16 mouse cellular contexts compared by ENCODE assay signal in genomic region chr4:147423140-147423539, GRCm38 (mm10).
DNase-seq lines count a peak whose midpoint lies in the region; ATAC-seq and TF ChIP-seq lines count a peak whose summit lies in the region.
"Had no signal": no experiment of that assay in that cellular context is flagged by ENCODE, and none has a peak within 500 bp of the region (broad histone marks: within the 10 kb centered on the region; RNA-seq: fewer than 3 reads in every experiment).

No protein-coding gene starts in this region.

- DNase-seq in forebrain, embryonic 11.5 days (ENCODE audit: low spot score): peak; percentile 60
- no peak for DNase-seq in forebrain, embryonic 14.5 days (ENCODE audit: low spot score)
- DNase-seq in kidney, postnatal 0 days (ENCODE audit: low spot score): no peak
- DNase-seq in kidney, adult 11 months: no peak
- no peak for DNase-seq in spleen, postnatal 10 days (ENCODE audit: low spot score in 2 of 2)
- no peak for DNase-seq in left cerebral cortex, adult 18-20 months (ENCODE audit: low spot score in 2 of 2)
- DNase-seq: cerebellum, postnatal 36 days; gastrocnemius, postnatal 25 days; heart, postnatal 36 days; kidney, postnatal 36 days; lung, adult 2 months; thymus, postnatal 25 days had no signal

- peak; percentile 2; the same call in 1 of the 2 replicates for ATAC-seq in forebrain, embryonic 11.5 days (replicated peaks; ENCODE audit: low FRiP score)
- ATAC-seq in forebrain, embryonic 14.5 days: no peak
- ATAC-seq in kidney, postnatal 0 days (replicated peaks; ENCODE audit: low FRiP score, low read depth): peak; percentile 6; the same call in 1 of the 2 replicates
- 0 out of 2 replicates have a peak, but pooled peaks have one; percentile 19 for ATAC-seq in erythroblast, adult 5-6 weeks (replicated peaks; ENCODE audit: low FRiP score, poor library complexity, severe bottlenecking)
- ATAC-seq in neural tube, embryonic 15.5 days (ENCODE audit: low FRiP score): peak; percentile 7; the same call in 1 of the 2 replicates

- H3K4me1 ChIP-seq in forebrain, embryonic 11.5 days (replicated peaks; ENCODE audit: control insufficient read depth, insufficient read depth, low read length): no peaks in the 10 kb centered on the region
- no peaks in the 10 kb centered on the region for H3K4me1 ChIP-seq in forebrain, embryonic 14.5 days (ENCODE audit: control insufficient read depth, insufficient read depth, low read length)
- H3K4me1 ChIP-seq in kidney, postnatal 0 days (replicated peaks; ENCODE audit: insufficient read depth, low read length): no peaks in the 10 kb centered on the region
- H3K4me1 ChIP-seq in neural tube, embryonic 15.5 days: no peaks in the 10 kb centered on the region

- WGBS in forebrain, embryonic 11.5 days: 52% methylated on average over 3 of the region's 3 CpGs
- WGBS in forebrain, embryonic 14.5 days: 47% methylated on average over 3 of the region's 3 CpGs
- 43% methylated on average over 3 of the region's 3 CpGs for WGBS in kidney, postnatal 0 days
- WGBS in neural tube, embryonic 15.5 days: 50% methylated on average over 3 of the region's 3 CpGs

- no peak overlapping the region for H3K27ac ChIP-seq in forebrain, embryonic 11.5 days (ENCODE audit: low read depth, low read length)
- no peak overlapping the region for H3K27ac ChIP-seq in forebrain, embryonic 14.5 days (ENCODE audit: low read depth, low read length)
- no peak overlapping the region for H3K27ac ChIP-seq in kidney, postnatal 0 days
- no peak overlapping the region for H3K27ac ChIP-seq in neural tube, embryonic 15.5 days (replicated peaks)

- peaks cover 36% of the 10 kb centered on the region; the same call in 1 of the 2 replicates for H3K9me3 ChIP-seq in forebrain, embryonic 11.5 days (ENCODE audit: control insufficient read depth, low read length)
- H3K9me3 ChIP-seq in forebrain, embryonic 14.5 days (replicated peaks; ENCODE audit: control insufficient read depth, low read length): peaks cover 54% of the 10 kb centered on the region
- 0 out of 2 replicates have a peak, but pooled peaks cover 12% of the 10 kb centered on the region for H3K9me3 ChIP-seq in kidney, postnatal 0 days (replicated peaks; ENCODE audit: low read length)
- peaks cover 56% of the 10 kb centered on the region for H3K9me3 ChIP-seq in neural tube, embryonic 15.5 days (replicated peaks)

- no peaks in the 10 kb centered on the region for H3K27me3 ChIP-seq in forebrain, embryonic 11.5 days (ENCODE audit: control insufficient read depth, insufficient read depth, low read length)
- no peaks in the 10 kb centered on the region for H3K27me3 ChIP-seq in forebrain, embryonic 14.5 days (replicated peaks; ENCODE audit: control insufficient read depth, insufficient read depth, low read length)
- no peaks in the 10 kb centered on the region for H3K27me3 ChIP-seq in kidney, postnatal 0 days (ENCODE audit: insufficient read depth, low read length)
- no peaks in the 10 kb centered on the region for H3K27me3 ChIP-seq in neural tube, embryonic 15.5 days (replicated peaks)

- H3K36me3 ChIP-seq in forebrain, embryonic 11.5 days (ENCODE audit: control insufficient read depth, insufficient read depth, low read length): no peaks in the 10 kb centered on the region
- no peaks in the 10 kb centered on the region for H3K36me3 ChIP-seq in forebrain, embryonic 14.5 days (ENCODE audit: control insufficient read depth, insufficient read depth, low read length)
- no peaks in the 10 kb centered on the region for H3K36me3 ChIP-seq in kidney, postnatal 0 days (ENCODE audit: insufficient read depth, low read length)
- no peaks in the 10 kb centered on the region for H3K36me3 ChIP-seq in neural tube, embryonic 15.5 days
- H3K36me3 ChIP-seq: G1E had no signal

- no peak overlapping the region for H3K9ac ChIP-seq in forebrain, embryonic 11.5 days (ENCODE audit: low read length)
- no peak overlapping the region for H3K9ac ChIP-seq in forebrain, embryonic 14.5 days (ENCODE audit: low read length)
- H3K9ac ChIP-seq in kidney, postnatal 0 days (ENCODE audit: low read depth, low read length): no peak overlapping the region
- H3K9ac ChIP-seq in neural tube, embryonic 15.5 days (replicated peaks): no peak overlapping the region

- TF ChIP-seq CTCF in kidney, postnatal 0 days (IDR thresholded peaks at IDR 0.05; ENCODE audit: low read depth): no peak

- H3K4me3 ChIP-seq in forebrain, embryonic 11.5 days (ENCODE audit: low read depth, low read length): no peak overlapping the region
- no peak overlapping the region for H3K4me3 ChIP-seq in forebrain, embryonic 14.5 days (ENCODE audit: low read depth, low read length)
- no peak overlapping the region for H3K4me3 ChIP-seq in kidney, postnatal 0 days (replicated peaks; ENCODE audit: low read depth, low read length)
- H3K4me3 ChIP-seq in neural tube, embryonic 15.5 days (replicated peaks): no peak overlapping the region
- H3K4me3 ChIP-seq: myocyte had no signal

- no peak overlapping the region for H3K4me2 ChIP-seq in forebrain, embryonic 11.5 days (ENCODE audit: low read depth, low read length, severe bottlenecking)
- no peak overlapping the region for H3K4me2 ChIP-seq in forebrain, embryonic 14.5 days (ENCODE audit: low read length)
- H3K4me2 ChIP-seq in kidney, postnatal 0 days (ENCODE audit: low read length): no peak overlapping the region
- H3K4me2 ChIP-seq in neural tube, embryonic 15.5 days: no peak overlapping the region
